Mouse (Mus musculus) lung, adult 2 months (tissue): ENCODE results near the gene Skida1. TPM values are rescaled to one million over a fixed set of nuclear protein-coding genes. Genes with fewer than 3 reads are reported as not detected.
"Not testable (repeated sequence)": the region's sequence is repeated elsewhere in the genome, so short reads cannot be mapped to it uniquely, and the experiment has no call there.

Experiments
- DNase-seq: peaks from one replicate; pipeline ENCODE4 v3.0.0; 2022
- H3K4me1 ChIP-seq: fragments of 200-500 bp; 2 replicates; pipeline ENCODE4 v1.6.1; 2011; ENCODE audit warnings: low read length; ENCODE audit not compliant: control insufficient read depth, insufficient read depth
- H3K4me3 ChIP-seq: fragments of 200-500 bp; replicated peaks from 2 replicates; pipeline ENCODE3; 2011; ENCODE audit warnings: low read depth, mild to moderate bottlenecking, control low read depth, low read length; ENCODE audit errors: extremely low read depth
- CTCF ChIP-seq: fragments of 200-500 bp; IDR thresholded peaks from 2 replicates; pipeline ENCODE4 v1.5.1; 2011; ENCODE audit warnings: mild to moderate bottlenecking, low read length, control low read depth; ENCODE audit not compliant: insufficient read depth
- POLR2A ChIP-seq: fragments of 200-500 bp; IDR thresholded peaks from 2 replicates; pipeline ENCODE4 v1.6.1; 2011; ENCODE audit warnings: low read depth, mild to moderate bottlenecking, control low read depth, low read length, borderline replicate concordance; ENCODE audit errors: extremely low read depth
- WGBS: fragments of 180-500 bp; shearing (Covaris S2); methylation state at CpG from one replicate; pipeline ENCODE4 v1.1.7; 2018; 5-methylcytosine and 5-hydroxymethylcytosine counted together
- polyA plus RNA-seq: library from polyadenylated mRNA; depleted of rRNA; stranded (reverse); fragments of >200 nt; gene quantifications from 2 replicates; pipeline ENCODE4 v1.2.3, GENCODE M21; 2012; rRNA removed

Skida1 gene
- 1.8 and 2.1 TPM in 2 replicates for polyA plus RNA-seq

GRCm38 (mm10) chr2:18048453-18049075 is at the start of gene Skida1:
Skida1 (minus strand) TSS chr2:18049051.
- no peak for DNase-seq
- no peak for TF ChIP-seq POLR2A
- TF ChIP-seq CTCF = no peak
- Histone ChIP-seq H3K4me3 (peak within 1 kb of the TSS; percentile 67), H3K4me1 (no peaks in the 10 kb centered on the region; the same call in 1 of the 2 replicates)
- WGBS = 24% methylated on average over 17 of the region's 17 CpGs

GRCm38 (mm10) chr2:18095804-18096203 is 47.0 kb upstream of the Skida1 start:
- H3K4me1 ChIP-seq = no peaks in the 10 kb centered on the region; the same call in 1 of the 2 replicates
- no peak for TF ChIP-seq CTCF
- no peak for TF ChIP-seq POLR2A
- 42% methylated on average over 2 of the region's 2 CpGs for WGBS
- no peak overlapping the region for H3K4me3 ChIP-seq
- no peak for DNase-seq

GRCm38 (mm10) chr2:18094319-18094718 is 45.5 kb upstream of the Skida1 start:
- H3K4me3 ChIP-seq = no peak overlapping the region
- no peaks in the 10 kb centered on the region; the same call in 1 of the 2 replicates for H3K4me1 ChIP-seq
- TF ChIP-seq POLR2A (no peak), CTCF (no peak)
- no peak for DNase-seq

GRCm38 (mm10) chr2:18093858-18094257 is 45.0 kb upstream of the Skida1 start:
- no peak for DNase-seq
- TF ChIP-seq CTCF (no peak), POLR2A (no peak)
- 94% methylated on average over 1 of the region's 1 CpGs for WGBS
- H3K4me3 ChIP-seq = no peak overlapping the region
- H3K4me1 ChIP-seq = no peaks in the 10 kb centered on the region; the same call in 1 of the 2 replicates

GRCm38 (mm10) chr2:18087695-18088094 is 38.8 kb upstream of the Skida1 start:
- WGBS = 86% methylated on average over 3 of the region's 3 CpGs
- not testable (repeated sequence) for DNase-seq, H3K4me3 ChIP-seq

GRCm38 (mm10) chr2:18080182-18080860 is 31.5 kb upstream of the Skida1 start:
- no peak for TF ChIP-seq POLR2A
- no peak for TF ChIP-seq CTCF
- WGBS = 73% methylated on average over 2 of the region's 2 CpGs
- no peak overlapping the region for H3K4me3 ChIP-seq

More at GRCm38 (mm10) chr2:18087695-18088094, 38.8 kb upstream of the Skida1 start:
- not testable (repeated sequence) for H3K4me1 ChIP-seq

GRCm38 (mm10) chr2:18071947-18072346 is 23.1 kb upstream of the Skida1 start:
- Histone ChIP-seq H3K4me1 (no peaks in the 10 kb centered on the region), H3K4me3 (no peak overlapping the region)
- no peak for DNase-seq
- WGBS = 93% methylated on average over 2 of the region's 2 CpGs
- TF ChIP-seq POLR2A (no peak), CTCF (no peak)

More at GRCm38 (mm10) chr2:18080182-18080860, 31.5 kb upstream of the Skida1 start:
- no peak for DNase-seq
- H3K4me1 ChIP-seq = peaks cover 2% of the 10 kb centered on the region; the same call in 1 of the 2 replicates

- H3K4me1 ChIP-seq = peaks cover 3% of the 10 kb centered on the region
- 87% methylated on average over 4 of the region's 4 CpGs for WGBS
- H3K4me3 ChIP-seq = no peak overlapping the region
- DNase-seq = no peak
- TF ChIP-seq POLR2A = no peak
- no peak for TF ChIP-seq CTCF
Observed at GRCm38 (mm10) chr2:18068071-18068796, 19.4 kb upstream of the Skida1 start.

- Histone ChIP-seq H3K4me3 (no peak overlapping the region), H3K4me1 (peaks cover 3% of the 10 kb centered on the region)
- DNase-seq = no peak
- TF ChIP-seq CTCF (no peak), POLR2A (no peak)
Observed at GRCm38 (mm10) chr2:18066436-18066835, 17.6 kb upstream of the Skida1 start.

GRCm38 (mm10) chr2:18065708-18066030 is 16.8 kb upstream of the Skida1 start:
- DNase-seq = no peak

More at GRCm38 (mm10) chr2:18065708-18066030, 16.8 kb upstream of the Skida1 start:
- WGBS = 5% methylated on average over 6 of the region's 6 CpGs
- TF ChIP-seq POLR2A (no peak), CTCF (no peak)
- Histone ChIP-seq H3K4me3 (peak overlapping the region; percentile 70), H3K4me1 (peaks cover 3% of the 10 kb centered on the region)
